Mouse (Mus musculus) embryonic fibroblast, embryonic 13.5 days (primary cell): Measurements from ENCODE around the gene Nfam1. TPM values are rescaled to one million over a fixed set of nuclear protein-coding genes. Genes with fewer than 3 reads are reported as not detected.

Experiments used
- H3K27ac ChIP-seq: 2 replicates; pipeline ENCODE4 v1.5.1; 2012; ENCODE audit warnings: low read length, control low read depth, inconsistent platforms; ENCODE audit not compliant: insufficient read depth
- H3K4me1 ChIP-seq: 2 replicates; pipeline ENCODE4 v1.6.1; 2011; ENCODE audit warnings: low read length; ENCODE audit not compliant: control insufficient read depth, insufficient read depth
- H3K4me3 ChIP-seq: 2 replicates; pipeline ENCODE4 v1.5.1; 2011; ENCODE audit warnings: mild to moderate bottlenecking, control low read depth, low read length; ENCODE audit not compliant: insufficient read depth
- CTCF ChIP-seq: IDR thresholded peaks from 2 replicates; pipeline ENCODE4 v1.5.1; 2011; ENCODE audit warnings: mild to moderate bottlenecking, control low read depth, low read length, moderate library complexity, borderline replicate concordance; ENCODE audit not compliant: insufficient read depth
- POLR2A ChIP-seq: IDR thresholded peaks from 2 replicates; pipeline ENCODE4 v1.6.1; 2011; ENCODE audit warnings: low read depth, mild to moderate bottlenecking, control low read depth, low read length, moderate library complexity
- polyA plus RNA-seq: library from polyadenylated mRNA; stranded (reverse); fragments of >200 nt; gene quantifications from 2 replicates; pipeline ENCODE4 v1.2.4, GENCODE M21; 2011; ENCODE audit warnings: low read depth; ENCODE audit not compliant: missing spikeins, insufficient read length

Gene Nfam1
- polyA plus RNA-seq, 1 experiment, result 0.70 TPM

- TF ChIP-seq CTCF (no peak), POLR2A (no peak)
- H3K4me1 ChIP-seq, result no peaks in the 10 kb centered on the region
- H3K4me3 ChIP-seq, result no peak overlapping the region
- no peak overlapping the region for H3K27ac ChIP-seq
These were observed 5.7 kb upstream of the Nfam1 start for GRCm38 (mm10) chr15:83038812-83039211.

GRCm38 (mm10) chr15:83037755-83038483 lies 4.8 kb upstream of the Nfam1 start:
- no peak overlapping the region for H3K4me3 ChIP-seq
- no peak overlapping the region for H3K27ac ChIP-seq
- H3K4me1 ChIP-seq, result no peaks in the 10 kb centered on the region
- no peak for TF ChIP-seq POLR2A
- peak; percentile 91 for TF ChIP-seq CTCF

- Histone ChIP-seq H3K4me3 (no peak overlapping the region), H3K27ac (no peak overlapping the region), H3K4me1 (no peaks in the 10 kb centered on the region)
- TF ChIP-seq POLR2A (no peak), CTCF (no peak)
These were observed 3.9 kb upstream of the Nfam1 start for GRCm38 (mm10) chr15:83036900-83037519.

- Histone ChIP-seq H3K4me3 (no peak overlapping the region), H3K4me1 (no peaks in the 10 kb centered on the region), H3K27ac (no peak overlapping the region)
- TF ChIP-seq POLR2A (no peak), CTCF (no peak)
These were observed 3.0 kb upstream of the Nfam1 start for GRCm38 (mm10) chr15:83036089-83036488.

GRCm38 (mm10) chr15:83034275-83034977 lies 1.3 kb upstream of the Nfam1 start:
- H3K27ac ChIP-seq, result no peak overlapping the region
- TF ChIP-seq POLR2A (no peak), CTCF (no peak)
- no peak overlapping the region for H3K4me3 ChIP-seq
- H3K4me1 ChIP-seq, result no peaks in the 10 kb centered on the region

GRCm38 (mm10) chr15:83030884-83031283 lies 2.2 kb downstream of the Nfam1 start:
- H3K27ac ChIP-seq, result no peak overlapping the region
- H3K4me1 ChIP-seq, result no peaks in the 10 kb centered on the region
- H3K4me3 ChIP-seq, result no peak overlapping the region
- TF ChIP-seq POLR2A, result no peak
- no peak for TF ChIP-seq CTCF

- no peak for TF ChIP-seq CTCF
- TF ChIP-seq POLR2A, result no peak
- Histone ChIP-seq H3K4me1 (0 out of 2 replicates have a peak, but pooled peaks cover 3% of the 10 kb centered on the region), H3K27ac (no peak overlapping the region), H3K4me3 (no peak overlapping the region)
These were observed 3.1 kb downstream of the Nfam1 start for GRCm38 (mm10) chr15:83029725-83030718.

GRCm38 (mm10) chr15:83026129-83026528 lies 7.0 kb downstream of the Nfam1 start:
- H3K4me1 ChIP-seq, result 0 out of 2 replicates have a peak, but pooled peaks cover 4% of the 10 kb centered on the region
- TF ChIP-seq POLR2A, result no peak
- no peak for TF ChIP-seq CTCF
- H3K27ac ChIP-seq, result no peak overlapping the region
- H3K4me3 ChIP-seq, result no peak overlapping the region
